Mouse (Mus musculus) c-Kit-negative CD71-positive TER-119-positive erythroid progenitor cells, embryonic 14.5 days (primary cell): ENCODE results near the gene Tmem184a.

ENCODE experiments used
- DNase-seq: peaks from one replicate; pipeline ENCODE4 v3.0.0-alpha.2; 2013; ENCODE audit warnings: low read depth, low spot score

Gene Tmem184a

DNA sequence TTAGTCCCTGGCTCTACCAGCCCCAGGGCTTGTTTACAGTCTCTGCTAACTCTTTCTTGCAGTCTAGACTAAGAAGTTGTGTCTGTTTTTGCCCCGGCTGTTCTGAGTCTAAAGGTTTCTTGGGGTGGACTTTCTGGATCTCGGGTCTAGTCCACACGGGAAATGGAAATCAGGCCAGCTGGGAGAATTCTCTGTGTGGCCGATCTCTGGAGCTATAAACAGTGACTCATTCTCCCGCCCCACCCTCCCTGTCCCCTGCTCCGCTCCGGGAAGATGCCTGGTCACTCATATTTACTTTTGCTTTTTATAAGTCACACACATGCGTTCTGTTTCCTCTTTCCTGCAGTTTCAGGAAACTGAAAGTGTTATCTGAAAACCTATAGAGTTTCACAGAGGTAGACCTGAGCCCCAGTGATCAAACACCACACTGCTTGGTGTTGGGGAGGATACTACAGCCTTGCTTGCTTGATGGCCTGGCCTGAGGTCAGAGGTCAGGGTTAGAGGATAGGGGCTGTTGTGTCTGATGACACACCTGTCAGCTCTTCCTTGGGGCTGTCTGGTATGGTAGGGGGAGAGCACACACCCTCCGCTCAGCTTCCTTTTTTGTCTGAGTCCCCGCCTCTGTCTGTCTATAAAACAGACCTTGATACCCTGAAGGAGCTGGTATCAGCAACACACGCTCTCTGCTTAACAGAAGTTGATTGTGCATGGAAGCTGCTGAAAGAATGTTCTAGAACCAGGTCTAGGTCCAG, 26.2 kb downstream of the Tmem184a start:
- no peak for DNase-seq

DNA sequence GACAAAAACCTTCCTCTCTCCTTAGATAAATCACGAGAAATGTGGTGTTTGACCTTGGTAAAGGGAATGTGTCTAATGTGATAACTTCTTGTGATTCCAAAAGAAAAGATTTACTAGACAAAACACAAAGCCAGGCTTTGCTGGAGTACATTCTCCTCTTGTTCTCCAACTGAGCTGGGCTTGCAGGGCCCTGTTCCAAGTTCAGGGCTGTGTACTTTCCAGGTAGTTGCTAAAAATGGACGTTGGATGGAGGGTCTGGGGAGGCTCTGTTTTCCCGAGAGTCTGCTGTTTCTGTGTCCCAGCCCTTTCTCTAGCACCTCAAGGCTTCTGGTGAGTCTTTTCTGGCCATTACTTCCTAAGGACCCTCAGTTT, 26.8 kb downstream of the Tmem184a start:
- no peak for DNase-seq

DNA sequence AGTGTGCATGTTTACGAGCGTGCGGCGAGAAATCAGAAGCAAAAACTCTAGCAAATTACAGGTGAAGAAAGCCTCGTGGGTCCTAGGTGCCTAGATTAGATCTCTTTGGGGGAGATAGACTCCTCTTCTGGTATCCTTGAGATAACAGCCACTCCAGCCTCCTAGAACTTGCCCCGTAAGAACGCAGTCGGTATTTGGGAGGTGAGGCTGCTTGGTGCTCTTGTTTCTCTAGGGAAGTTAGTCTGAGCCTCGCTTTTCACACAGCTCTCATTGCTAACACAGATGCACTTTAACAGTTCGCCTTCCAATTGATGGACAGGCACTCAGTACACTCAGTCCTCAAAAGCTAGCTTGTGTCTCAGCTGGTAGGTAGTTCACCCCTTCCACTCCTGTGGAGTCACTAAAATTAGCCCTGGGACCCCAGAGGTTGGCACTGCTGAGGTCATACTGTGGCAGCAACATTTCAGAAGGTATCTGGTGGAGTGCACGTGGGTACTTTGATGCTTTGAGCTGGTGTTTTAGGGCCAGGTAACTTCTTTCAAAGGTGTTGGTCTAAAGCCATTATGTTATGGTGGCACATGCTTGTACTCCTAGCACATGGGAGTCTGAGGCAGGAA, 27.4 kb downstream of the Tmem184a start:
- no peak for DNase-seq

DNA sequence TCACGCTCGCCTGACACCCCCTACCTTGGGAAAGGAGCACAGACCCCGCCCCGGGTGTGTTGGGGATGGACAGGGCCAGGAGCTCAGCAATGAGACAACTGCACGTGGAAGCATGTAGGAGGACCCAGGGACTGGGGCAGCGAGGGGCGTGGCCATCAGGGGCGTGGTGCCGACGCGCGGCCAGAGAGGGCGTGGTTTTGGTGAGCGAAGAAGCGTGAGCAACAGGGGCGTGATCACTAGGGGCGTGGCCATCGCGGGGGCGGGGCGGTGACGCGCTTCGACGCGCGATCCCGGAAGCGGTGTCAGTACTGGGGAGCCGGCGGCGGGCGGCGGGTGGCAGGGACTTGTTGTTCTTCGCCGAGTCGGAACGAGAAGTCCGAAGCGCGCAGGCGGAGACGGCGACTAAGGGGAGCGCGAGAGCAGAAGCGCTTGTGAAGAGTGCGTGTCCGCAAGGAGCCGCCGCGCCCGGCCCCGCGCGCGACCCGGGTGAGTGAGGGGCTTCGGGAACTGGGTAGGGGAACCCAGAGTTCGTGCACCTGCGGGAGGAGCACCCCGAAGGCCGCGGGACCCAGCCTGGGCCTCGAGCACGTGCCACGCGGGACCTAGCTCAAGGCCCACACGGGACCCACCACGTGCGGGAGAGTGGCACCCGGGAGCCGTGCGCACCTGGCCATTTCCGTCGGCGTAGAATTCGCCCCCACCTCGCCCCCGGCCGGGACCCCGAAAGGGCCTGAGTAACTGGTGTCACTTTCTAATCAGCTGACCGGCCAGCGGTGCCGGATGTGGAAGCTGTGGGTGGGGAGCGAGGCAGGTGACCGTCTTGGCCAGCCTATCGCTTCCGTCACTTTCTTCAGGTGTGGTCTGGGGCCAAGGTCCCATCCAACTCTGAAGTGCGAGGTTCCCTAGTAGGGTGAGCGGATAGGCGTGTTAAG, 28.2 kb downstream of the Tmem184a start, which contains the start of gene Mafk:
TSS of gene Mafk (plus strand) at position 287 of the 932 bp plus-strand sequence.
- DNase-seq, result peak; percentile 97

DNA sequence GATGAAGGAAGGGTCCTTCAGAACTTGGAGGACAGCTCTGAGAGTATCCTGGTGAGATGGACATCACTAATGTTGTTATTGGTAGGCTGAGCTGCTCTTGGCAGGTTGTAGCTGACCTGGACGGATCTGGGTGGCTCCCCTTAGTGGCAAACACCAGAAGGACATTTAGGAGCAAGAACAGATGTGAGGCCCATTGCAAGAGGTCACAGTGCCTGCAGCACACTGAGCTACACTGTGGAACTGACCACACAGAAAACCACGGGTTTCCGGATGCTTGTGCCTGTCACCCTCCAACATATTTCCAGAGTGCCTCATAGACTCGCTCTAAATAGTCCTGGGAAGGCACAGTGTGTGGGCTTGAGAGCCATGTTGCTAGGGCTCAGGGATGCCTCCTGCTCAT, 30.3 kb downstream of the Tmem184a start:
- no peak for DNase-seq

DNA sequence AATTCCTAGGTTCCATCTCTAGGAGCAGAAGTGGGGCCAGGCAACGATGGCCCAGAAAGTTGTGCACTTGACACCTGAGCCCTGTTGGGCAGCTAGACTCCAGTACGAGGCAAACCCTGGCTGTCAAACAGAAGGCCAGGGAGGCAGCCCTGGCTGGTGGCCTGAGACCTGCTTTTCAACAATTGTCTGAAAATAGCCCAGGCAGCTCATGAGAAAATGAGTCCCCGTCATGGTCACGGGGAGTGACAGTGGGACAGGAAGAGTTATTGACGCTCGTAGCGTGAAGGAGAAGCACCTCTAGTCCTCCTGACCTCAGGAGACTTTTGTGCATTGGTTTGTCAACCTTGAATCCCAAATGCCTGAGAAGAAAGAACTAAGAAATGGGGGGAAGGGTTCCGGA, 38.3 kb downstream of the Tmem184a start:
- DNase-seq, result no peak

DNA sequence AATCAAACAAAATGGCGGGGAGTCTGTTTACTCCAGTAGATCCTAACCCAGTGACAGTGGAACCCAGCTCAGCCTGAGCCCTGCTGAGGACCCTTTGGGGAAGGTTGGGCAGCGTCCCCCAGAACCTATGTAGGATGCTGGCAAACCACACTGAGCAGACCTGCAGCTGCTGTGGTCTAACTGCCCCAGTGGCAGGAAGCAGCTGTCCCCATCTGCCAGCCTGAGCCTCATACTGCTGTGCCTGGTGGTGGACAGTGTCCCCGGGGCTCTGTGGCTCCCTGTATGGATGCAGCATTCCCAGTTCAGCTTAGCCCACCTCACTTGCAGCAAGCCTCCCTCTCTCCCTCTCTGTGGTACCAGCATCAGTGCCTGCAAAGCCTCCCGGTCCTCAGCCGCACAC, 42.8 kb downstream of the Tmem184a start:
- DNase-seq, result no peak

DNA sequence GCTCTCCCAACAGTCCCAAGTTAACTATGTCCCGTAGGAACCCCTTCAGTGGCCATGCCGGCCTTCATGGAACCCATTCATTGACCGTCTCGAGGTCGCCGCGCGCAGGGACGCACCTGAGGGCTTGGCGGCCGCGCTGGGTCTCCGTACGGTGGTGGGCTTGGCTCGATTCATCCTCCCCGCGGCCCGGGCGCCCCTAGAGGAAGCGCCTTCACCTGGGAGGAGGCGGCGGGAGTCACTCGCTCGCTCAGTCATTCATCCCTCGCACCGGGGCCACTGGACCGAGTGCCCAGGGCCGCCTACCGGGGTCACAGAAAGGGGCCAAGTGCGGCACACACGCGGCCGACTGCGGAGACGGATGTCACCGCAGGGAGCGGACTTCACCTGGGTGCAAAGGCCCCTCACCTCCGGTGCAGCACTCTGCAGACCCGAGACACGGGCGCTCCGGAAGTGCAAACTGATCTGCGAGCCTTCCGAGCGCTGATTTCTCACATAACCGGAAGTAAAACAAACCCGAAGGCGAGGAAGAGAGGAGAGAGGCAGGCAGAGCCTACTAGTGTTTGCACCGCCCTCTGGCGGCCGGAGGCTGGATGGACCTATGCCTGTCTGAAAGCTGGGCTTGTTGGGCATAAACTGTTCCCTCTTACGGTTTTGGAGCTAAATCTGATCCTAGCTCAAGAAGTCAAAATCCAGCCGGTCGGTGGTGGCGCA, 44.3 kb downstream of the Tmem184a start, which contains the start of gene Ints1:
TSS of gene Ints1 (minus strand) at position 459 of the 711 bp plus-strand sequence.
- DNase-seq, result peak; percentile 91

DNA sequence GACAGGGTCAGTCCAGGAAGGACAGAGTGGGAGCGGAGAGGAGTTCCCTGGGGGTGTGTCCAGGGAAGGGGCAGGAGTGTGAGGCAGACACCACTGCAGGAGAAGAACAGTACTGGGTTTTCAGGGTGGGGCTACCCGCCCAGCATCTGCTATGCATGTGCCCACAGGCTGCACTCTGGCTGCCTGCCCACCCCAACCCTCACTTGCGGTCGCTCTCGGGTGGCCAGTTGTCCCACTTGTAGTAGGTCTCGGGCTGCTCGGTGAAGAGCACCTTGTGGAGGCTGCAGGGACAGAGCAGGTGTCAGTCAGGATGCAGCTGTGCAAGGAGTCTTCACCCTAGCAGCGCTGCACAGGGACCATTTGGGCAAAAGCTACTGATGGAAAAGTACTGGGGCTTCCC, 51.5 kb downstream of the Tmem184a start:
- DNase-seq, result no peak

DNA sequence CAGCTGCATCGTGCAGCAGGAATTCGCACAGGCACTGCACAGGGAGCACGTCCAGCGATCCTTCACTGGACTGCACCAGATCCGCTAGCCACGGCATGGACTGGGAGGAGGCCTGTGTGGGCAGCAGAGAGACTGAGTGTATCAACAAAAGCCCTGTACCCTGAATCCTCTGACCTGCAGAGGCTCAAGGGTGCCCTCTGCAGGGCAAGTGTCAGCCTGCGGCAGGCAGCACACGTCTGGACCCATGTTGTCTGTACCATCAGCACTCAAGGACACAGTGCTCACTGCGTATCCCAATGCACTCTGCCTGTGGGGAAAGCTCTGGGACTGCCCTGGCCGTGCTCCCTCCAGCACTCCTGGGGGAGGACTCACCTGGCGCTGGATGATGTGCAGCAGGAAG, 55.4 kb downstream of the Tmem184a start:
- no peak for DNase-seq

DNA sequence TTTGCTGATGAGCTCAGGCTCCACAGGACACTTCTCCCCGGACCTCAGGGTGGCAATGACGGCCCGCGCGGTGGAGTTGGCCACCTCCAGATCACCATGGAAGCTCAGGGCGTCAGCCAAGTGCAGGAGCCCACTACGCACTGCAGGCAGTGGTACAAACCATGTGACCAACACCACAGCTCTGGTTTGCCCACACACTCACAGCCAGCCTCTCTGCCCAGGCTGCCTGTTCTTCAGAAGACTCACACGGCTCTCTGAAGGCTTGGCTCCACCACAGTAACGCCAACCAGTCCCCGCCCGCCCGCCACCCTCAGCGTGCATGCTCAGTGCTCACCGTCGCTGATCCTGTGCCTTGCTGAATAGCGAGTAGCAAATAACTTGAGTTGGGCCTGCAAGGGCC, 61.6 kb downstream of the Tmem184a start:
- no peak for DNase-seq

DNA sequence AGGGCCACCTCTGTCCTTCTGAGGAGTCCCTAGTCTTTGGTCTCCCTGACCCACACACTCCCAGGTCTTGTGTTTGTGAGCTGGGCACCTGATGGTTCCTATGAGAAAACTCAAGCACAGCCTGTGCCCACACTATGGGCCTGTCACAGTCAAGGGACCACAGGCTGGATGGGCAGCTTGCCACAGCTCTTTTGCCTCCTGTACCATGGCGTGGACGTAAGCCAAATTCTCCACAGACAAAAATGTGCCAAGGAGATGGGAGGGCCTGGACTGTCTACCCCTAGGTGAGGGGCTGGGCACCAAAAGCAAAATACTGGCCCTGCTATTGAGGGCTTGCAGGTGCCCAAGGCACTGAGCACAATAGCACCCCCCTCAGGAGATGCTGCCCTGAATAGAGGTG, 63.1 kb downstream of the Tmem184a start:
- no peak for DNase-seq

DNA sequence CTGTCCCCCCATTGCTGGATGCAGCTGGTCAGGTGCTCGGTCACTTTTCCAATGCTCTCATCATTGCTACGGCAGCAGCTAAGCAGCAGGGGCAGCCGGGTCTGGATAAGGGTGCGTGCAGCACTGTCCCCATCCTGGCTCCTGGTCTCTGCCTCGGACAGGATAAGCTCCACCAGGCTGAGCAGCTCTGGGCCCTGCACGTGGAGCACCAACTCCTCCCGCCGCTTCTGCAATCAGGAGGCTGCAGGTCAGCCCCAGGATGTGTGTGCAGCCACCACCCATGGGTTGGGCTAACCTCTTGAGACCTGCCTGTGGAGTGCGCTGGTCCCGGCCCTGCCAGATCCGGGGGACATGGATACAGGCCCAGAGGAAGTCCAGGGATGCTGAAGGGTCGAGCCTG, 63.6 kb downstream of the Tmem184a start:
- DNase-seq, result no peak

DNA sequence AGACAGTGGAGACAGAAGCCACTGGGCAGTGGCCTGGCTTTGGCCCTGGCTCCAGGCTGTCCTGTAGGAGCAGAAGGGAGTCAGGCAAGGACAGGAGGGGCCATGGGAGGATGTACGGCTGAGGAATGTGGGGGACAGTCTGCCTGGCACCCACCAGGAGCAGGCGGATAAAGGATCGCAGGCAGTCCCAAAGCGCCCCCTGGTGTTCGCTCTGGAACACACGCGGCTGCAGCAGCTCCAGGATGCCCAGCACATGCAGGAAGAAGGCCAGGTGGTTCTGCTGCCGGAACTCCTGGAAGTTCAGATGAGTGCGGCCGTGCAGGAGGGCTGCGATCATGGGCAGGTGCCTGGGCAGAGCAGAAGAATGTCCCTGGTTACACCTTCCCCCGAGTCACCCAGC, 65.0 kb downstream of the Tmem184a start:
- DNase-seq, result no peak
